Mouse (Mus musculus) megakaryocyte, embryonic 14.5 days (primary cell): ENCODE data around the gene Tap1.

Source experiments
- FLI1 ChIP-seq: IDR thresholded peaks from 2 replicates; pipeline ENCODE4 v1.6.1; 2012; ENCODE audit warnings: low read length, inconsistent platforms, mixed read lengths
- GATA1 ChIP-seq: IDR thresholded peaks from 3 replicates; pipeline ENCODE4 v1.6.1; 2012; ENCODE audit warnings: mixed read lengths, low read length, inconsistent platforms, borderline replicate concordance

DNA sequence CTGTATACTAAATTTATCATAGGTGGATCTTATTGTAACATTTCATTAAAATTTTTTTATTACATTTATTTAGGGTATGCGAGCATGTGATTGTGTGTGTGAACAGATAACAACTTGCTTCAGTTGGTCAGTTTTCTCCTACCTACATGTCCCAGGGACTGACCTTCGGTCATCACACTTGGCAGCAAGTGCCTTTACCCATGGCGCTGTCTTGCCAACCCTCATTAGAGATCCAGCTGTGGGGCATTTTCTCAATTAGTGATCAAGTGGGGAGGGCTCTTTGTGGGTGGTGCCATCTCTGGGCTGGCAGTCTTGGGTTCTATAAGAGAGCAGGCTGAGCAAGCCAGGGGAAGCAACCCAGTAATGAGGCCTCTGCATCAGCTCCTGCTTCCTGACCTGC, 37.5 kb downstream of the Tap1 start:
- TF ChIP-seq GATA1: no peak
- TF ChIP-seq FLI1: no peak
